Mouse (Mus musculus): ENCODE measurements at regions not wholly inside any gene's neighbourhood (a gene's known extent, or its start where the extent isn't known, plus 50 kb on each side); places are given as distances from the start of the nearest gene placed in this dataset.

- no peak overlapping the region for H3K9ac ChIP-seq (replicated peaks; ENCODE audit: low read length)
- no peak overlapping the region for H3K27ac ChIP-seq
- no peak overlapping the region for H3K4me3 ChIP-seq (ENCODE audit: low read length)
- no peaks in the 10 kb centered on the region for H3K4me1 ChIP-seq (ENCODE audit: insufficient read depth, low read length)
- H3K9me3 ChIP-seq (ENCODE audit: low read length): no peaks in the 10 kb centered on the region
- H3K36me3 ChIP-seq (ENCODE audit: insufficient read depth, low read length): no peaks in the 10 kb centered on the region
- DNase-seq (ENCODE audit: low spot score) (no peak), ATAC-seq (no peak)
- 88% methylated on average over 2 of the region's 2 CpGs for WGBS
- H3K27me3 ChIP-seq (ENCODE audit: insufficient read depth, low read length): no peaks in the 10 kb centered on the region
- no peak for TF ChIP-seq CTCF (IDR thresholded peaks at IDR 0.05; ENCODE audit: low read depth)
- no peak overlapping the region for H3K4me2 ChIP-seq (ENCODE audit: low read depth, low read length)
These were observed 1132.6 kb upstream of the Fbxo33 start for GRCm38 (mm10) chr12:60352138-60352537.

DNA sequence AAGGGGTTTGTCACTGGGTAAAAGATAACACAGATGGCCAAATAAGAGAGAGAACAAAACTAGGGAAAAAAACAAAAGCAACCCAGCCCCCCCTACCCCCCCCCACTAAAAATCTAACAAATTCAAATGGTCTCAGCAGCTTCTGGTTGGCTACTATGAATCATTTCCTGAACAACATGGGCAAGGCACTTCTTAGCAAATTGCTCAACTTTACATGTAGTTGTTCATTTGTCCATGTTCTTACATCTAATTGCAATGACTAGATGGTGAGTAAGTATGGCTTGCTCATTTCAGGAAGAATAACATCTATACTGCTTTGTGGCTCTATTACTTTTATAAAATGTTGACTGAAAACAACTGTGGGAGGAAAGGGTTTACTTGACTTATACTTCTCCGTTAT, 1124.9 kb upstream of the Fbxo33 start:
- H3K27ac ChIP-seq: no peak overlapping the region
- no peak for TF ChIP-seq CTCF (IDR thresholded peaks at IDR 0.05; ENCODE audit: low read depth)
- H3K9ac ChIP-seq (replicated peaks; ENCODE audit: low read length): no peak overlapping the region
- WGBS: 100% methylated on average over 1 of the region's 1 CpGs
- no peaks in the 10 kb centered on the region for H3K9me3 ChIP-seq (ENCODE audit: low read length)
- H3K4me1 ChIP-seq (ENCODE audit: insufficient read depth, low read length): no peaks in the 10 kb centered on the region
- no peaks in the 10 kb centered on the region for H3K36me3 ChIP-seq (ENCODE audit: insufficient read depth, low read length)
- no peak overlapping the region for H3K4me3 ChIP-seq (ENCODE audit: low read length)
- H3K27me3 ChIP-seq (ENCODE audit: insufficient read depth, low read length): no peaks in the 10 kb centered on the region
- ATAC-seq (no peak), DNase-seq (ENCODE audit: low spot score) (no peak)
- no peak overlapping the region for H3K4me2 ChIP-seq (ENCODE audit: low read depth, low read length)

DNA sequence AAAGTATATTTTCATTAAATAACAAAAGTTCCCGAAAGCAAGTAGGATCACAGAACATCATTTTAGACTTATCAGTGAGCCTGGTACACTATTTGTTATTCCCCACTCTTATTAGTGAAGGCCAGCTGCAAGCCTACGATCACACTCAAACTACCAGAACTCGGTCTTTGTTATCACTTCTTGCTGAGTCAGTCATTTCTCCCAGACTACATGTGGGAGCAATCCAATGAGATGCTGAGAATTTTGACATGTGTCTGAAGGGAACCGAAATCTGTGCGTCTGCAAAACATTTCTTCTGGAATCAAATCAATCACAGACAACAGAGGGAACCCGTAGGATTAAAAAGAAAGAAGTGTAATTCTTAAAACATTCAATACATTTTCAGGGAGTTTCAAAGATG, 1100.5 kb upstream of the Fbxo33 start:
- H3K27ac ChIP-seq: no peak overlapping the region
- no peak overlapping the region for H3K9ac ChIP-seq (replicated peaks; ENCODE audit: low read length)
- no peak for DNase-seq (ENCODE audit: low spot score)
- H3K4me2 ChIP-seq (ENCODE audit: low read depth, low read length): no peak overlapping the region
- no peak overlapping the region for H3K4me3 ChIP-seq (ENCODE audit: low read length)
- no peaks in the 10 kb centered on the region for H3K9me3 ChIP-seq (ENCODE audit: low read length)
- TF ChIP-seq CTCF (IDR thresholded peaks at IDR 0.05; ENCODE audit: low read depth): no peak
- ATAC-seq: no peak
- no peaks in the 10 kb centered on the region for H3K27me3 ChIP-seq (ENCODE audit: insufficient read depth, low read length)
- 84% methylated on average over 6 of the region's 6 CpGs for WGBS
- H3K36me3 ChIP-seq (ENCODE audit: insufficient read depth, low read length): no peaks in the 10 kb centered on the region
- H3K4me1 ChIP-seq (ENCODE audit: insufficient read depth, low read length): no peaks in the 10 kb centered on the region

GRCm38 (mm10) chr12:60292591-60292990, 1073.1 kb upstream of the Fbxo33 start:
- DNase-seq (ENCODE audit: low spot score): no peak
- Histone ChIP-seq H3K4me2 (ENCODE audit: low read depth, low read length) (no peak overlapping the region), H3K27me3 (ENCODE audit: insufficient read depth, low read length) (no peaks in the 10 kb centered on the region), H3K9ac (replicated peaks; ENCODE audit: low read length) (no peak overlapping the region), H3K4me1 (ENCODE audit: insufficient read depth, low read length) (no peaks in the 10 kb centered on the region), H3K4me3 (ENCODE audit: low read length) (no peak overlapping the region), H3K9me3 (ENCODE audit: low read length) (no peaks in the 10 kb centered on the region), H3K27ac (no peak overlapping the region), H3K36me3 (ENCODE audit: insufficient read depth, low read length) (no peaks in the 10 kb centered on the region)
- TF ChIP-seq CTCF (IDR thresholded peaks at IDR 0.05; ENCODE audit: low read depth): no peak
- no peak for ATAC-seq
- 80% methylated on average over 2 of the region's 2 CpGs for WGBS

DNA sequence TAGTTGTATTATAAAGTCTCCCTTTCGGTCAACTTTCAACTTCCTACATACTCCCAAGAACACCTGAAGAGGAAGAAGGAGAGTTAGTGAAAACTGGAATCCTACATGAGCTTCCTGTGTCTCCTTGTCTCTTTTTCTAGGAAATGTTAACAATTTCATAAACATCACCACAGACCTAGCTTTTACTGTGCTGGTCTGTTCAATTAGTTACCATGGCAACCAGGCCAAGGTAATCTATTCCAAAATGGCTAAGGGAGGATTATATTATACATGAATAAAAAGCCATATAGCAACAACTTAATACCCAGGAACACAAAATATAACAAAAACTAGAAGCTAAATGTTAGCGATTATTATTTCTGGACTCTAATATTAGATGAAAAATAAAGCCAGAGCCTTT, 1069.3 kb upstream of the Fbxo33 start:
- no peak for TF ChIP-seq CTCF (IDR thresholded peaks at IDR 0.05; ENCODE audit: low read depth)
- Histone ChIP-seq H3K9me3 (ENCODE audit: low read length) (no peaks in the 10 kb centered on the region), H3K27me3 (ENCODE audit: insufficient read depth, low read length) (no peaks in the 10 kb centered on the region), H3K4me3 (ENCODE audit: low read length) (no peak overlapping the region), H3K9ac (replicated peaks; ENCODE audit: low read length) (no peak overlapping the region), H3K27ac (no peak overlapping the region), H3K4me1 (ENCODE audit: insufficient read depth, low read length) (no peaks in the 10 kb centered on the region), H3K4me2 (ENCODE audit: low read depth, low read length) (no peak overlapping the region), H3K36me3 (ENCODE audit: insufficient read depth, low read length) (no peaks in the 10 kb centered on the region)
- ATAC-seq (no peak; the same call in 1 of the 2 replicates), DNase-seq (ENCODE audit: low spot score) (peak; percentile 20)
- 87% methylated on average over 2 of the region's 2 CpGs for WGBS

- TF ChIP-seq CTCF (IDR thresholded peaks at IDR 0.05; ENCODE audit: low read depth): no peak
- Histone ChIP-seq H3K36me3 (ENCODE audit: insufficient read depth, low read length) (no peaks in the 10 kb centered on the region), H3K27ac (no peak overlapping the region), H3K27me3 (ENCODE audit: insufficient read depth, low read length) (no peaks in the 10 kb centered on the region), H3K4me1 (ENCODE audit: insufficient read depth, low read length) (no peaks in the 10 kb centered on the region), H3K9me3 (ENCODE audit: low read length) (no peaks in the 10 kb centered on the region), H3K9ac (replicated peaks; ENCODE audit: low read length) (no peak overlapping the region), H3K4me3 (ENCODE audit: low read length) (no peak overlapping the region), H3K4me2 (ENCODE audit: low read depth, low read length) (no peak overlapping the region)
- DNase-seq (ENCODE audit: low spot score) (no peak), ATAC-seq (no peak)
- 68% methylated on average over 1 of the region's 1 CpGs for WGBS
These were observed 1035.8 kb upstream of the Fbxo33 start for GRCm38 (mm10) chr12:60255286-60255685.

GRCm38 (mm10) chr12:60214002-60214401, 994.5 kb upstream of the Fbxo33 start:
- Histone ChIP-seq H3K9ac (replicated peaks; ENCODE audit: low read length) (no peak overlapping the region), H3K4me2 (ENCODE audit: low read depth, low read length) (no peak overlapping the region), H3K4me3 (ENCODE audit: low read length) (no peak overlapping the region), H3K27me3 (ENCODE audit: insufficient read depth, low read length) (no peaks in the 10 kb centered on the region), H3K27ac (no peak overlapping the region), H3K9me3 (ENCODE audit: low read length) (no peaks in the 10 kb centered on the region), H3K4me1 (ENCODE audit: insufficient read depth, low read length) (no peaks in the 10 kb centered on the region), H3K36me3 (ENCODE audit: insufficient read depth, low read length) (no peaks in the 10 kb centered on the region)
- TF ChIP-seq CTCF (IDR thresholded peaks at IDR 0.05; ENCODE audit: low read depth): no peak
- DNase-seq (ENCODE audit: low spot score): no peak
- ATAC-seq: no peak
- WGBS: 84% methylated on average over 3 of the region's 3 CpGs

Data from hindbrain, postnatal 0 days (tissue).